Mouse (Mus musculus) myocyte (in vitro differentiated cells): ENCODE measurements around the gene Tfb1m.

Experiments used
- CEBPB ChIP-seq: IDR thresholded peaks from 2 replicates; pipeline ENCODE4 v1.6.1; 2011; ENCODE audit warnings: mild to moderate bottlenecking, moderate library complexity; ENCODE audit not compliant: poor library complexity, insufficient read depth, severe bottlenecking
- MAX ChIP-seq: IDR thresholded peaks from one replicate; pipeline ENCODE4 v1.6.1; 2011; ENCODE audit warnings: low read depth, mild to moderate bottlenecking, control low read depth
- MYOD1 ChIP-seq, 3 experiments: IDR thresholded peaks; one replicate each; pipeline ENCODE4 v1.6.1; 2011; ENCODE audit warnings: control low read depth in 2 of 3, low read depth in 2 of 3, mild to moderate bottlenecking in 2 of 3, moderate library complexity in 1 of 3; ENCODE audit not compliant: insufficient read length in 2 of 3, control insufficient read depth in 1 of 3
- POLR2A ChIP-seq: IDR thresholded peaks from one replicate; pipeline ENCODE4 v1.6.1; 2011; ENCODE audit warnings: low read depth, mild to moderate bottlenecking, control low read depth, moderate library complexity; ENCODE audit not compliant: insufficient read length
- TCF12 ChIP-seq: IDR thresholded peaks from one replicate; pipeline ENCODE4 v1.6.1; 2011; ENCODE audit warnings: mild to moderate bottlenecking, control low read depth; ENCODE audit not compliant: poor library complexity, insufficient read depth, severe bottlenecking
- USF1 ChIP-seq: IDR thresholded peaks from one replicate; pipeline ENCODE4 v1.6.1; 2011; ENCODE audit warnings: low read depth, mild to moderate bottlenecking, control low read depth, moderate library complexity

GRCm38 (mm10) chr17:3487211-3487610 is 70.4 kb downstream of the Tfb1m start:
- TF ChIP-seq USF1 = no peak
- no peak for TF ChIP-seq MYOD1 (IDR thresholded peaks at IDR 0.05; ENCODE audit: control insufficient read depth in 1 of 3, insufficient read length in 2 of 3, low read depth in 2 of 3)
- TF ChIP-seq MAX = no peak
- no peak for TF ChIP-seq CEBPB
- no peak for TF ChIP-seq TCF12
- TF ChIP-seq POLR2A = no peak
